Mouse (Mus musculus) heart, adult 2 months (tissue): Measurements from ENCODE around the gene Inca1.

ENCODE experiments used
- CTCF ChIP-seq: fragments of 200-600 bp; IDR thresholded peaks from 2 replicates; pipeline ENCODE4 v1.8.1; 2022; ENCODE audit warnings: antibody characterized with exemption, mild to moderate bottlenecking, moderate library complexity
- EP300 ChIP-seq: fragments of 200-500 bp; IDR thresholded peaks from 2 replicates; pipeline ENCODE4 v1.6.1; 2011; ENCODE audit warnings: low read depth, low read length, control low read depth; ENCODE audit not compliant: insufficient read depth
- POLR2A ChIP-seq: fragments of 200-500 bp; IDR thresholded peaks from 2 replicates; pipeline ENCODE4 v1.6.1; 2011; ENCODE audit warnings: mild to moderate bottlenecking, low read depth, low read length, control low read depth; ENCODE audit not compliant: insufficient read depth

DNA sequence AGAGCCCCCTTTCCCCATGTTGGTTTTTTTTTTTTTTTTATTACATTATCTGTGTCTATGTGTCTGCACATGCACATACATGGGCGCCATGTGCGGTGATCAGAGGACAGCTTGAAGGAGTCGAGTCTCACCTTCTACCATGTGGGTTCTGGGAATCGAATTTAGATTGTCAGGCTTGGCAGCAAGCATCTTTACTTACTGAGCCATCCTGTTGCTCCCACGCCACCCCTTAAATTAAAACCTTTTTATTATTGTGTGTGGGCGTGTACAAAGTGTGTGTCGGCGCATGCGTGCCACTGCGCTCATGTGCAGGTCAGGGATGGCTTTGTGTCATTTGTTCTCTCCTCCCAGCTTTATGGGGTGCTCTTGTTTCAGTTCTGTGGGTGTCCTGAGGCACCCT is 11.1 kb upstream of the Inca1 start:
- TF ChIP-seq CTCF (no peak), POLR2A (no peak), EP300 (no peak)
